ENCODE assay signal across 13 mouse cellular contexts in the genomic region with DNA sequence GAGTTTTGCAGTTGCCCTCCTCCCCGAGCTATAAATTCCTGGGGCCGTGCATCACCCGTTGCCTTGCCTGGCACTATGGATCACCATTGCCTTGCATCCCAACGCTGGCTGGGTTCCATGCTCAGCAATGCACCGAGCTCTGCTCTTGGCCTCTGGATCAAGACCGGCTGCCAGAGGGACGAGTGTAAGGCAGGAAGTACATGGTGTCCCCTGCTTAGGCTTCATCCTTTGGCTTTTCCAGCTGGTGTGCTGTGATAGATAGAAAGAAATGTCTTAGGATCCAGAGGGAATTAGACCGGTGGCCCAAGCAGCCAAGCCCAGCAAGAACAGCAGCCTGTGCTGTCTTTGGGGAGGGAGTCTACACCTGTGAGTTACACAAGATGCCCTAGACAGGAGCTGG.
DNase-seq lines count a peak whose midpoint lies in the region; ATAC-seq and TF ChIP-seq lines count a peak whose summit lies in the region.
"Had no signal": no experiment of that assay in that cellular context is flagged by ENCODE, and none has a peak within 500 bp of the region (broad histone marks: within the 10 kb centered on the region; RNA-seq: fewer than 3 reads in every experiment).

No protein-coding gene starts in this region.

- no peaks in the 10 kb centered on the region for H3K36me3 ChIP-seq in kidney, postnatal 0 days (ENCODE audit: insufficient read depth, low read length)
- no peaks in the 10 kb centered on the region for H3K36me3 ChIP-seq in kidney, embryonic 16.5 days (ENCODE audit: insufficient read depth, low read length)
- no peaks in the 10 kb centered on the region for H3K36me3 ChIP-seq in liver, embryonic 12.5 days
- H3K36me3 ChIP-seq: forebrain, embryonic 10.5 days; hindbrain, embryonic 12.5 days had no signal

- H3K27me3 ChIP-seq in kidney, postnatal 0 days (ENCODE audit: insufficient read depth, low read length) = no peaks in the 10 kb centered on the region
- H3K27me3 ChIP-seq in kidney, embryonic 16.5 days (ENCODE audit: insufficient read depth, low read length) = no peaks in the 10 kb centered on the region
- peaks cover 34% of the 10 kb centered on the region for H3K27me3 ChIP-seq in liver, embryonic 12.5 days (replicated peaks)
- H3K27me3 ChIP-seq: hindbrain, embryonic 12.5 days had no signal

- H3K27ac ChIP-seq in kidney, postnatal 0 days = no peak overlapping the region
- H3K27ac ChIP-seq in kidney, embryonic 16.5 days (ENCODE audit: low read length) = no peak overlapping the region
- no peak overlapping the region for H3K27ac ChIP-seq in liver, embryonic 12.5 days
- H3K27ac ChIP-seq: forebrain, embryonic 10.5 days; hindbrain, embryonic 12.5 days; liver, embryonic 14.5 days had no signal

- no peak for TF ChIP-seq CTCF in kidney, postnatal 0 days (IDR thresholded peaks at IDR 0.05; ENCODE audit: low read depth)

- H3K9me3 ChIP-seq in kidney, postnatal 0 days (replicated peaks; ENCODE audit: low read length) = no peaks in the 10 kb centered on the region
- no peaks in the 10 kb centered on the region for H3K9me3 ChIP-seq in kidney, embryonic 16.5 days (ENCODE audit: low read length)
- H3K9me3 ChIP-seq in liver, embryonic 12.5 days (replicated peaks) = no peaks in the 10 kb centered on the region
- H3K9me3 ChIP-seq: forebrain, embryonic 10.5 days had no signal

- WGBS in kidney, postnatal 0 days = 62% methylated on average over 8 of the region's 8 CpGs
- WGBS in kidney, embryonic 16.5 days = 60% methylated on average over 8 of the region's 8 CpGs
- 70% methylated on average over 8 of the region's 8 CpGs for WGBS in liver, embryonic 12.5 days (ENCODE audit: insufficient replicate concordance)

- H3K4me1 ChIP-seq in kidney, postnatal 0 days (replicated peaks; ENCODE audit: insufficient read depth, low read length) = peaks cover 5% of the 10 kb centered on the region; the same call in 1 of the 2 replicates
- H3K4me1 ChIP-seq in kidney, embryonic 16.5 days (ENCODE audit: insufficient read depth, low read length) = peaks cover 24% of the 10 kb centered on the region
- H3K4me1 ChIP-seq in liver, embryonic 12.5 days = peaks cover 25% of the 10 kb centered on the region; the same call in 1 of the 2 replicates

- no peak overlapping the region for H3K4me2 ChIP-seq in kidney, postnatal 0 days (ENCODE audit: low read length)
- no peak overlapping the region for H3K4me2 ChIP-seq in kidney, embryonic 16.5 days (replicated peaks; ENCODE audit: low read depth, low read length)
- no peak overlapping the region for H3K4me2 ChIP-seq in liver, embryonic 12.5 days
- H3K4me2 ChIP-seq: hindbrain, embryonic 12.5 days had no signal

- no peak for ATAC-seq in kidney, postnatal 0 days (replicated peaks; ENCODE audit: low FRiP score, low read depth)
- ATAC-seq in kidney, embryonic 16.5 days (ENCODE audit: low FRiP score, low TSS enrichment) = no peak
- ATAC-seq in liver, embryonic 12.5 days = no peak

- no peak overlapping the region for H3K9ac ChIP-seq in kidney, postnatal 0 days (ENCODE audit: low read depth, low read length)
- no peak overlapping the region for H3K9ac ChIP-seq in kidney, embryonic 16.5 days (replicated peaks; ENCODE audit: low read length)
- no peak overlapping the region for H3K9ac ChIP-seq in liver, embryonic 12.5 days
- H3K9ac ChIP-seq: hindbrain, embryonic 12.5 days; liver, embryonic 14.5 days had no signal

- peak; percentile 51 for DNase-seq in kidney, postnatal 0 days (ENCODE audit: low spot score)
- DNase-seq in gastrocnemius, postnatal 10 days = peak; percentile 38
- peak; percentile 50 to 62 for DNase-seq in heart, postnatal 10 days
- DNase-seq in skeletal muscle tissue, adult 2 months (ENCODE audit: low read depth, low spot score) = peak; percentile 80
- DNase-seq in spleen, postnatal 14 days (ENCODE audit: low spot score in 2 of 2) = no peak
- DNase-seq: adrenal gland, adult 2 months; cerebellum, adult 9-11 months; thymus, adult 18-20 months had no signal

- intact Hi-C loops in heart, postnatal 10 days (cut with DNase I) = no loop called here

- H3K4me3 ChIP-seq in kidney, postnatal 0 days (replicated peaks; ENCODE audit: low read depth, low read length) = no peak overlapping the region
- H3K4me3 ChIP-seq in kidney, embryonic 16.5 days (ENCODE audit: low read length) = no peak overlapping the region
- H3K4me3 ChIP-seq in liver, embryonic 12.5 days = no peak overlapping the region
- H3K4me3 ChIP-seq: forebrain, embryonic 10.5 days; hindbrain, embryonic 12.5 days had no signal

Comparison
In these comparisons a context has a peak if more than half of its experiments do, and no peak if none do; other contexts are left out.
1. DNase-seq: peak in kidney, postnatal 0 days (single experiment), gastrocnemius, postnatal 10 days (single experiment), heart, postnatal 10 days (2 of 2) and skeletal muscle tissue, adult 2 months (single experiment); none in spleen, postnatal 14 days (0 of 2).